Mouse (Mus musculus): ENCODE results near the gene Vldlr.

Gene Vldlr

GRCm38 (mm10) chr19:27239913-27240312 is 23.6 kb downstream of the Vldlr start:
- DNase-seq, result no peak

GRCm38 (mm10) chr19:27243527-27243926 is 27.2 kb downstream of the Vldlr start:
- no peak for DNase-seq

- DNase-seq, result no peak
These were observed 38.5 kb downstream of the Vldlr start for GRCm38 (mm10) chr19:27254756-27255155.

- DNase-seq, result no peak
These were observed 39.4 kb downstream of the Vldlr start for GRCm38 (mm10) chr19:27255678-27256077.

GRCm38 (mm10) chr19:27260102-27260501 is 43.8 kb downstream of the Vldlr start:
- DNase-seq, result no peak

GRCm38 (mm10) chr19:27260621-27261278 is 44.5 kb downstream of the Vldlr start:
- no peak for DNase-seq

- DNase-seq, result no peak
These were observed 45.9 kb downstream of the Vldlr start for GRCm38 (mm10) chr19:27262141-27262540.

- DNase-seq, result no peak
These were observed 57.1 kb downstream of the Vldlr start for GRCm38 (mm10) chr19:27273385-27273784.

GRCm38 (mm10) chr19:27274382-27274781 is 58.1 kb downstream of the Vldlr start:
- DNase-seq, result no peak

GRCm38 (mm10) chr19:27279174-27279573 is 62.9 kb downstream of the Vldlr start:
- no peak for DNase-seq

All from thymus, postnatal 25 days (tissue).